Mouse (Mus musculus) liver, embryonic 11.5 days (tissue): ENCODE measurements around the gene Capza1. TPM values are rescaled to one million over a fixed set of nuclear protein-coding genes. Genes with fewer than 3 reads are reported as not detected.

Source experiments
- ATAC-seq: fragments of 200-750 bp; cut with Nextera tagmentation; replicated peaks from 2 replicates; pipeline ENCODE4 v1.8.0; 2017; ENCODE audit warnings: moderate number of reproducible peaks, mild to moderate bottlenecking, moderate TSS enrichment, moderate library complexity; ENCODE audit not compliant: low FRiP score
- DNase-seq: peaks from one replicate; pipeline ENCODE4 v3.0.0-alpha.2; 2017; ENCODE audit warnings: low spot score
- H3K27ac ChIP-seq: fragments of 300-500 bp; sonication (generic); 2 replicates; pipeline ENCODE4 v1.5.1; 2014; ENCODE audit warnings: mild to moderate bottlenecking, low read depth, low read length, control low read depth
- H3K27me3 ChIP-seq: fragments of 300-500 bp; sonication (generic); replicated peaks from 2 replicates; pipeline ENCODE4 v1.6.1; 2014; ENCODE audit warnings: low read length, mixed read lengths; ENCODE audit not compliant: control insufficient read depth, insufficient read depth
- H3K36me3 ChIP-seq: fragments of 300-500 bp; sonication (generic); 2 replicates; pipeline ENCODE4 v1.6.1; 2014; ENCODE audit warnings: mild to moderate bottlenecking, low read length, moderate library complexity, mixed read lengths; ENCODE audit not compliant: control insufficient read depth, insufficient read depth
- H3K4me1 ChIP-seq: fragments of 300-500 bp; sonication (generic); replicated peaks from 2 replicates; pipeline ENCODE4 v1.6.1; 2014; ENCODE audit warnings: low read length, mixed read lengths; ENCODE audit not compliant: control insufficient read depth, insufficient read depth
- H3K4me2 ChIP-seq: fragments of 300-500 bp; sonication (generic); 2 replicates; pipeline ENCODE4 v1.6.1; 2014; ENCODE audit warnings: mild to moderate bottlenecking, control low read depth, moderate library complexity
- H3K4me3 ChIP-seq: fragments of 300-500 bp; sonication (generic); 2 replicates; pipeline ENCODE4 v1.5.1; 2014; ENCODE audit warnings: low read depth, low read length, control low read depth
- H3K9ac ChIP-seq: fragments of 300-500 bp; sonication (generic); 2 replicates; pipeline ENCODE4 v1.6.1; 2014; ENCODE audit warnings: low read depth, low read length, control low read depth
- H3K9me3 ChIP-seq: fragments of 300-500 bp; sonication (generic); 2 replicates; pipeline ENCODE4 v1.6.1; 2016; ENCODE audit warnings: low read length, inconsistent platforms, mixed read lengths; ENCODE audit not compliant: control insufficient read depth
- WGBS: fragments of 180-500 bp; shearing (Covaris S2); extraction: QIAGEN DNeasy Blood & Tissue Kit; methylation state at CpG from one replicate; pipeline ENCODE4 v1.1.7; 2014; 5-methylcytosine and 5-hydroxymethylcytosine counted together
- polyA plus RNA-seq: library from polyadenylated mRNA; unstranded; fragments of >200 nt; fragmentation: Nextera tagmentation; extraction: Ambion mirVana; gene quantifications from 2 replicates; pipeline ENCODE4 v1.2.1, GENCODE M21; 2014

The Capza1 gene
- polyA plus RNA-seq, 1 experiment from 2014 or later, result 169 TPM

- ATAC-seq, result no peak
- Histone ChIP-seq H3K36me3 (peaks cover 6% of the 10 kb centered on the region; the same call in 1 of the 2 replicates), H3K4me1 (peaks cover 9% of the 10 kb centered on the region), H3K27ac (no peak overlapping the region), H3K9me3 (no peaks in the 10 kb centered on the region), H3K27me3 (no peaks in the 10 kb centered on the region), H3K4me2 (no peak overlapping the region), H3K4me3 (no peak overlapping the region), H3K9ac (no peak overlapping the region)
- 79% methylated on average over 3 of the region's 3 CpGs for WGBS
- DNase-seq, result no peak
Measured at GRCm38 (mm10) chr3:104822413-104822812, 41.9 kb downstream of the Capza1 start.

DNA sequence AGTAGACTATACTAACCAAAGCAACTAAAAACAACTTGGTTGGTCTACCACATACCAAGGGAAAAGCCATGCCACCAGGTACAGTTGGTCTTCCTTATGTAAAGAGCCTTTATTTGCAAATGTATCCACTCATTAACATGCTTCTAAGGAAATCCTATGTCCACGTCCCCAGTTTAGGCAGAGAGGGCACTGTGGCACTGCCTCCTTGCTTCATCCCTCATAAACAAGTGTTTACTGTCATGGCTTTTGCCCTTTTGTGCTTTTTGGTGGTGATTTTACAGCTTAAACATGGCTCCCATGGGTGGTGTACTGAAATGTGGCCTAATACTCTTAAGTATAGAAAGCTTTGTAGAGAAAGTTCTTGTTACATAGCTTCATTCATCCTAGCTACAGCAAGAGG is 43.9 kb downstream of the Capza1 start:
- ATAC-seq (no peak), DNase-seq (no peak)
- H3K4me1 ChIP-seq, result peaks cover 15% of the 10 kb centered on the region
- 71% methylated on average over 1 of the region's 1 CpGs for WGBS
- H3K27me3 ChIP-seq, result no peaks in the 10 kb centered on the region
- no peak overlapping the region for H3K9ac ChIP-seq
- H3K4me2 ChIP-seq, result no peak overlapping the region
- no peak overlapping the region for H3K4me3 ChIP-seq
- H3K36me3 ChIP-seq, result peaks cover 6% of the 10 kb centered on the region; the same call in 1 of the 2 replicates
- H3K27ac ChIP-seq, result no peak overlapping the region
- H3K9me3 ChIP-seq, result no peaks in the 10 kb centered on the region

DNA sequence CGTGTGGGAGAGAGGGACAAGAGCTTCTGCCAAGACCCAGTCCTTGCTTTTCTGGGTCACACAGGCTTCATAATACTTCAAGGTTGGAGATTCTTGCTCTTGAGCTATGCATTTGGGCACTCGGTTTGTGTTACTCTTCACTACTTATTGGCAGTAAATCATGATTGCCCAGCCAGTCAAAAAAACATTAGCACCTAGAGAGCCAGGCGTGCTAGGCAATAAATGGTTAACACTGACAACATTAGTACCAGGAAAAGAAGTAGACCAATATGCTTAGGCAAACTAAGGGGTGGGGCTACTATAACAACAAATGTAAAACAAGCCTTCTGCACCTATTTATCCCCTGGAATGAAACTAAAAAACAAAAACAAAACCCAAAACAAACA is 45.6 kb downstream of the Capza1 start:
- ATAC-seq, result peak; percentile 21; the same call in 1 of the 2 replicates
- H3K4me3 ChIP-seq, result peak overlapping the region; percentile 88
- peaks cover 6% of the 10 kb centered on the region; the same call in 1 of the 2 replicates for H3K36me3 ChIP-seq
- peak overlapping the region; percentile 79 for H3K4me2 ChIP-seq
- no peaks in the 10 kb centered on the region for H3K9me3 ChIP-seq
- H3K27ac ChIP-seq, result peak overlapping the region; percentile 93
- H3K27me3 ChIP-seq, result no peaks in the 10 kb centered on the region
- WGBS, result 2% methylated on average over 3 of the region's 3 CpGs
- DNase-seq, result no peak
- H3K4me1 ChIP-seq, result peaks cover 15% of the 10 kb centered on the region
- H3K9ac ChIP-seq, result peak overlapping the region; percentile 78

DNA sequence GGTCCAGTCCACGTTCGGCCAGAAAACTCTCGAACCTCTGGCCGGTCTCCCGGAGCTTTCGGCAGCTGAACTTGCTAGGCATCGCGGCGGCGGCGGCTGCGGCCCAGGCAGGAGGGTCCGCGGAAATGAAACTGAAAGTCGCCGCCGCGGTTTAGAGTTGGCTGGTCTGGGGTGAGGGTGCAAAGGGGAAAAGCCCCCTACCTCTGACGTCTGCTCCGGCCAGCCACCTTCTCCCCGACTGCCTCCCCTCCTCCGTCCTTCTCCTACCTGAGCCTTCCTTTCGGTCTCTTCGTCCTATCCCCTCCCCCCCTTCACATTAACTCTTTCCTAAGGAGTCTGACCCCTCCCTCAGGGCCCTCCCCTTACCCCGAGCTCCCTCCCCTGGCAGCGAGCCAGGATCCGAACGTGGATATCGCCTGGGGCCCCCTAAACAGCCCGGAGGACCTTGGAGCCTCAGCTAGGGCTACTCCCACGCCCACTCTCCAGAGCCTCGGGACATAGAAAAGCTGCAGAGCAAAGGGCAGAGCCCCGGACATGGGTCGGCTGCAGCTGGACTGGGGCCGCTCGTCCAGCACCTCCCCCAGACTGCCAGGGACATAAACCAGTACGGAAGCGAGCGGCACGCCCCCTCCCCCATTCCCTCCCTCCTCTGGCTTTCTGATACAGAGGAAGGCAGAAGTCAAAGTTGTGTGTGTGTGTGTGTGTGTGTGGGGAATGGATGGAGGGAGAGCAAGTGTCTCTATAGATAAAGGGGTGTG is 46.1 kb downstream of the Capza1 start, which contains the start of gene Mov10:
TSS of gene Mov10 (minus strand) at position 573 of the 758 bp plus-strand sequence.
- H3K27me3 ChIP-seq, result no peaks in the 10 kb centered on the region
- peak within 1 kb of the TSS; percentile 79 for H3K4me2 ChIP-seq
- DNase-seq, result peak; percentile 88
- H3K9me3 ChIP-seq, result no peaks in the 10 kb centered on the region
- H3K4me3 ChIP-seq, result peak within 1 kb of the TSS; percentile 88
- H3K9ac ChIP-seq, result peak within 1 kb of the TSS; percentile 78
- peaks cover 15% of the 10 kb centered on the region for H3K4me1 ChIP-seq
- H3K36me3 ChIP-seq, result peaks cover 9% of the 10 kb centered on the region; the same call in 1 of the 2 replicates
- H3K27ac ChIP-seq, result peak within 1 kb of the TSS; percentile 93
- WGBS, result under 1% methylated on average over 38 of the region's 40 CpGs
- ATAC-seq, result peak; percentile 85

GRCm38 (mm10) chr3:104817481-104817990 is 46.8 kb downstream of the Capza1 start:
- WGBS, result under 1% methylated on average over 46 of the region's 46 CpGs
- peak overlapping the region; percentile 88 for H3K4me3 ChIP-seq
- DNase-seq, result peak; percentile 69
- H3K27me3 ChIP-seq, result no peaks in the 10 kb centered on the region
- ATAC-seq, result peak; percentile 63
- peak overlapping the region; percentile 93 for H3K27ac ChIP-seq
- H3K9ac ChIP-seq, result peak overlapping the region; percentile 78
- H3K9me3 ChIP-seq, result no peaks in the 10 kb centered on the region
- H3K4me2 ChIP-seq, result peak overlapping the region; percentile 79
- peaks cover 7% of the 10 kb centered on the region; the same call in 1 of the 2 replicates for H3K36me3 ChIP-seq
- H3K4me1 ChIP-seq, result peaks cover 15% of the 10 kb centered on the region

DNA sequence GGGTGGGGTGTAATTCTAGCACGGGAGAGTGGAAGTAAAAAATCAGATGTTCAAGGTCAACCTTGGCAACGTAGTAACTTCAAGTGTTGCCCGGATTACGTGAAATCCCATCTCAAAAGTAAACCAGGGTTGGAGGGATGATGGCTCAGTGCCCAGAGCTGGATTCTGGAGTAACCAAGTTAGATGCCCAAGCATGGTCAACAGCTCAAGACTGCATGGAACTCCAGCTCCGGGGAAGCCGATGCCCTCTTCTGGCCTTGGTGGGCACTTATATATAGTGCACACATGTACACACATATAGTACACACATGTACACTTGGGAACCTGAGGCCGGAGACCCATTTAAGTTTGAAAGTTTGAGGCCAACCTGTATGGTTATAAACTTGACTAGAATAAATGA is 48.2 kb downstream of the Capza1 start:
- Histone ChIP-seq H3K36me3 (peaks cover 2% of the 10 kb centered on the region; the same call in 1 of the 2 replicates), H3K27me3 (no peaks in the 10 kb centered on the region), H3K9me3 (no peaks in the 10 kb centered on the region), H3K9ac (no peak overlapping the region), H3K27ac (no peak overlapping the region), H3K4me1 (peaks cover 15% of the 10 kb centered on the region), H3K4me3 (no peak overlapping the region), H3K4me2 (peak overlapping the region; percentile 79; the same call in 1 of the 2 replicates)
- ATAC-seq (no peak), DNase-seq (no peak)
- WGBS, result 91% methylated on average over 7 of the region's 7 CpGs

DNA sequence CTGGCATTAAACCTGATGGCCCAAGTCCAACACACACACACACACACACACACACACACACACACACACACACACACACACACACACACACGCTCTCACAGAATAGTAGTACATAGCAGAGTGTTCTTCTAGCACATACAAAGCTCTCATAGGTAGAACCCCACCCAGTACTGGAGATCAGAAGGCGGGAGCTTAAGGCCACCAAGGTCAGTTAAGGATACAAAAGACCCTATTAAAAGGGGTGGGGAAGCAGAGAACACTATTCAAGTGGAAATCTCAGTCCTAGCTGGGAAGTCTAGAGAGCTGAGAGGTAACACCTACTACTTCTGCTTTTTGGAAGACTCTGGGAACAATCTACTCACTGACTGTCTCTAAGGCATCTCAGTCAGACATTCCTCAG is 49.0 kb downstream of the Capza1 start:
- Histone ChIP-seq H3K36me3 (peaks cover 2% of the 10 kb centered on the region; the same call in 1 of the 2 replicates), H3K27me3 (no peaks in the 10 kb centered on the region), H3K27ac (no peak overlapping the region), H3K4me2 (no peak overlapping the region), H3K9me3 (no peaks in the 10 kb centered on the region), H3K9ac (no peak overlapping the region), H3K4me3 (no peak overlapping the region), H3K4me1 (peaks cover 15% of the 10 kb centered on the region)
- DNase-seq, result no peak
- WGBS, result 83% methylated on average over 2 of the region's 2 CpGs
- ATAC-seq, result no peak

DNA sequence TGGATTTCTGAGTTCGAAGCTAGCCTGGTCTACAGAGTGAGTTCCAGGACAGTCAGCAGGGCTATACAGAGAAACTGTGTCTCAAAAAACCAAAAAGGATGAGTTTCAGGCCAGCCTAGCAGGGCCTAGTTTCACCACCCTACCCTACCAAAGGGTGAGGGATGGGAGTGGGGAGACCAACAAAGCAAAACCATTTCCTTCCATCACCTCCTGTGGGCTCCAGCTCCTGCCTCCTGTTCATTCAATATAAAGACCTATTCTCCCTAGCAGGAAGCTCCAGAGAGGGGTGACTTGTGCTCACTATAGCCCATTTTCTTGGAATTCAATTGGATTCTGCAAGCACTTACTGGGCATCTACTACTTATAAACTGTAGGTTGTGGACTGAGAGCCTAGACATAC is 49.6 kb downstream of the Capza1 start:
- H3K27me3 ChIP-seq, result no peaks in the 10 kb centered on the region
- H3K36me3 ChIP-seq, result peaks cover 2% of the 10 kb centered on the region; the same call in 1 of the 2 replicates
- 91% methylated on average over 1 of the region's 1 CpGs for WGBS
- ATAC-seq, result no peak
- no peak for DNase-seq
- H3K9me3 ChIP-seq, result no peaks in the 10 kb centered on the region
- no peak overlapping the region for H3K9ac ChIP-seq
- no peak overlapping the region for H3K4me2 ChIP-seq
- H3K27ac ChIP-seq, result no peak overlapping the region
- H3K4me3 ChIP-seq, result no peak overlapping the region
- H3K4me1 ChIP-seq, result peaks cover 15% of the 10 kb centered on the region
